Mouse (Mus musculus) heart, postnatal 10 days (tissue): Measurements from ENCODE around the gene Intu. TPM values are rescaled to one million over a fixed set of nuclear protein-coding genes. Genes with fewer than 3 reads are reported as not detected.
A peak's percentile ranks its signal among the peaks of the same experiment; 100 is the strongest.

ENCODE experiments used
- DNase-seq, 2 experiments: peaks; one replicate each; pipeline ENCODE4 v3.0.0; 2021
- intact Hi-C: fragments of 180-260 bp; cut with DNase I; formaldehyde crosslinking; loops from one replicate; pipeline ENCODE4 v1.15.1; 2025
- microRNA-seq, 2 experiments: library from miRNA; unstranded; fragments of <30 nt; microRNA quantifications; one replicate each; pipeline ENCODE4 v1.2.0; 2022
- total RNA-seq, 2 experiments: library from RNA; stranded (reverse); gene quantifications; 2 replicates each; pipeline ENCODE4 v1.2.3; 2021

Gene Intu
- total RNA-seq, 2 experiments from 2014 or later, result 7.0 to 10.1 TPM

- peak; percentile 6 to 19 for DNase-seq
- intact Hi-C loops, result loop anchor here (5.0 to 10.0 kb wide), 3 partner anchors 69 to 339 kb away; partner anchors contain the start of gene Pgrmc2
Measured at GRCm38 (mm10) chr3:40745661-40746547, 214.8 kb downstream of the Intu start.

Small RNA genes within 50 kb of the gene (microRNA-seq; reads per million reads assigned to microRNA genes)
- gene Gm23810, result 0 reads per million in 2 experiments

Other genes with a start within 250 kb of the Intu start
- under 1 TPM; 0.35 to 0.38 TPM for gene Slc25a31, start 177.6 kb downstream of the Intu start, total RNA-seq
- gene Hspa4l, start 213.2 kb downstream of the Intu start, total RNA-seq, result 10 to 100 TPM; 31.0 to 37.3 TPM